Mouse (Mus musculus): ENCODE measurements around the gene Gm8212. TPM values are rescaled to one million over a fixed set of nuclear protein-coding genes. Genes with fewer than 3 reads are reported as not detected.

Gene Gm8212
- not detected for polyA plus RNA-seq (2017; shearing (Covaris generic))

DNA sequence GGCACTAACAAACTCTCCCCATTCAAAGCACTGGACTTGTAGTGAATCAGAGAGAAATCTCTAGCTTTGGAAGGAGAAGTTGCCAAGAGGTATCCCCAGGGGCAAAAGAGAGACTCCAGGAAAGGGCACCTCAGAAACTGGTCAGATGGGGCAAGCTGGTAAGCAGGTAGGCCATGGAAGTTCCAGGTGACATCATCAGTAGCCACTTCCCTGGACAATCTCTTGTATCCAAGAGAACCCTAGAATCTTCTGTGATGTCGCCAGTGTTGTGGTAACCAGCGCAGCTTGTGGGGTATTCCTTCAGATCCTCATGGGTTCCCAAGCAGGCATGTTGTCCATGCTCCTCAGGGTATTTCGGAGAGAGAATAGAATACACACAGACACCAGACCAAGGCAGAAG is at the start of gene Gm8212:
Gene Gm8212, plus strand, starts transcription at position 301 of the 400 bp plus-strand sequence.

DNA sequence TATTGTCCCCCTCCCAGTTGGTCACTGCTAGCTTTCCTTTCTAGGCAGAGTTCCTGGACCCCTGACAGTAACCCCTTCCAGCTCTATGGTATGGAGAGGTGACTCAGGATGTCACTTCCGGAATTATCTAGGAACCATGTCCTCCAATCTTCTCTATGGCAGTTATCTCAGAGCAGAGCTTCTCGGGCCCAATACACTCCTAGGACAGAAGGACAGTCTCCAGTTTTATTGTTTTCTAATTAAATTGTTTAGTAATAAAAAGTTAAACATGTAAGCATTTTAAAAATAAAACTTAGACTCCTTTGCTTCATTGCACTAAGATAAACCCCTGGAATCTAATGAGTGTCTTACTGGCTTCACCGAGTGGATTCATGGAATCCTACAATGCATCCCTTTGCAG is 15.7 kb downstream of the Gm8212 start, which contains the start of gene 4930503E14Rik:
Gene 4930503E14Rik, minus strand, starts transcription at position 101 of the 400 bp plus-strand sequence.

Other genes starting within 250 kb of the Gm8212 start
- gene Ang5, start 240.6 kb upstream of the Gm8212 start, polyA plus RNA-seq (2017; shearing (Covaris generic)), result not detected
- not detected for gene Ang6, start 195.4 kb upstream of the Gm8212 start, polyA plus RNA-seq (2017; shearing (Covaris generic))
- gene Ear2, start 95.0 kb upstream of the Gm8212 start, polyA plus RNA-seq (2017; shearing (Covaris generic)), result not detected
- not detected for gene Gm3327, start 73.8 kb upstream of the Gm8212 start, polyA plus RNA-seq (2017; shearing (Covaris generic))
- not detected for gene 4930503E14Rik, start 15.6 kb downstream of the Gm8212 start, polyA plus RNA-seq (2017; shearing (Covaris generic))
- gene Gm8220, start 87.9 kb downstream of the Gm8212 start, polyA plus RNA-seq (2017; shearing (Covaris generic)), result not detected
- not detected for gene Gm5930, start 140.9 kb downstream of the Gm8212 start, polyA plus RNA-seq (2017; shearing (Covaris generic))
- not detected for gene Gm8229, start 167.7 kb downstream of the Gm8212 start, polyA plus RNA-seq (2017; shearing (Covaris generic))
- gene Gm3371, start 213.0 kb downstream of the Gm8212 start, polyA plus RNA-seq (2017; shearing (Covaris generic)), result not detected
- gene Gm8232, start 236.0 kb downstream of the Gm8212 start, polyA plus RNA-seq (2017; shearing (Covaris generic)), result not detected